Mouse (Mus musculus): ENCODE measurements around the gene Frem3.

The Frem3 gene

GRCm38 (mm10) chr8:80610549-80611440 lies at the start of gene Frem3:
Gene Frem3 (plus strand): TSS chr8:80611080.
- peak; percentile 28 for DNase-seq

DNA sequence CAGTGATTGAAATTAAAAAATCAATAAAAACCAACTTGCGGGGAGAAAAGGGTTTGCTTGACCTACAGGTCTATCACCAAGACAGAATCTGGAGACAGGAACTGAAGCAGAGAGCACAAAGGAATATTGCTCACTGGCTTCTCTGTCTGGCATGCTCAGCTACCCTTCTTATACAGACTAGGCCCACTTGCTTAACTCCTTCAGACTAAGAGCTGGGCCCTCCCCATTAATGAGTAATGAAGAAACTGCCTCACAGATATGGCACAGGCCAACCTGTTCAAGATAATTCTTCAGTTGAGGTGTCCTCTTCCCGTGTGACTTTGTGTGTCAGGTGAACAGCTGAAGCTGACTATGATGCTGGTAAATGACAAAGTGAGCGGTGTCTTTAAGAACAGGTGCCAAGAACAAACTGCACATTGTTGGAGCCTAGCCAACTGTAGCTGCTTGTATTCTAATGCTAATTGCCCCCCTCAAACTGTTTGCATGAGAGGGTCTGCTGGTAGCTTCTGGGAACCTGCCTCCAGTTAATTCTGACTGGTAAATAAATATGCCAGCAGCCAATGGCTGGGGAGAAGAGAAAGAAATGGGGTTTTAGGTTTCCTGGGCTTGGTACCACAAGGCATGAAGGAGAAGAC lies 46.6 kb upstream of the Frem3 start:
- DNase-seq = no peak

GRCm38 (mm10) chr8:80567471-80567870 lies 43.4 kb upstream of the Frem3 start:
- no peak for DNase-seq

DNA sequence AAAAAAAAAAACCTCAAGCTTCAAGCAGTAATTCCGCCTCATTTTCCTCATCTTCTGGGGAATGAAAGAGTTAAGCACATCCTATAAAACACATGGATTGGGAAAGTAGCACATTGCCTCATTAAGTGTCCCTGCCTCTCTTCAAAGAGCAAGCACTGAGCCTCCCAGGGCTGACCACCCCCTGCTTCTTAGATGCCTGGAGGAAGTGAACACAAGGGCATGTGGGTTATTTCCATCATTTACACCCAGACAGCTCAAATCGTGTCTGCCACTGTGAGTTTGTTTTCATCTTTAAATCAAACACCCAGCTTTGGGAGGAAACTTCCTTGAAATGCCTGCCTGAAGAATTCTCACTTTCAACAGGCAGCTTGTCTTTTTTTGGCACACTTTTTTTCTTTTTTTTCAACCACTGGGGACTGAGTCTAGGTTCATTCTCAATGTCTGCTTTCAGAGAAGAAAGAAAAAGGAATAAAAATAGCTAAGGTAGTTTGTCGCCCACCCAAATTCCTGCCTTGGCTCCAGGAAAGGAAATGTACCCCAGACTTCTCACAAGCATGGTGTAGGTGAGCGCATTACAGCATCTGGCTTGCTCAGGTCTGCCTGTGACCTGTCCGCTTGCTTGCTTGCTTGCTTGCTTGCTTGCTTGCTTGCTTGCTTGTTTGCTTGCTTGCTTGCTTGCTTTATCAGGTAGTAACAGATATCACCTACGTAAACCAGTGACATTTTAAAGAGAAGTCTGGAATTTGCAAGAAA lies 42.5 kb upstream of the Frem3 start:
- peak; percentile 14 for DNase-seq

GRCm38 (mm10) chr8:80572417-80573061 lies 38.3 kb upstream of the Frem3 start:
- no peak for DNase-seq

DNA sequence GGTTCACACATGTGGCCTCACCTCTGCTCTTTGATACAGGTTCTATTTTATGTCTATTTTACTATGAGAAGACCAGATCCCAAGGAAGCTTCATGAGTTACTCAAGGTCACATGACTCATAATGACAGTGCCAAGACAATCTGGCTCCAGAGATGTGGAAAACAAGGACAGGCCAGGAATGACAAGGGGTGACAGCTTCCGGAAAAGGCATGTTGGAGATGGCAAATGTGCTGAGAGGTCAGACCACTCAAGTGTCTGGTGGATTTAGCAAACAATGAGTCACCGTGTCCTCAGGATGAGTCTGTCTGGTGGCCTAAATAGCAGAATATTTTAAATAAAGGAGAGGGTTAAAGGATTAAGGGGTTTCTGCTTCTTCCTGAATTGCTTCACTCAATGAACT lies 33.8 kb upstream of the Frem3 start:
- DNase-seq = no peak

DNA sequence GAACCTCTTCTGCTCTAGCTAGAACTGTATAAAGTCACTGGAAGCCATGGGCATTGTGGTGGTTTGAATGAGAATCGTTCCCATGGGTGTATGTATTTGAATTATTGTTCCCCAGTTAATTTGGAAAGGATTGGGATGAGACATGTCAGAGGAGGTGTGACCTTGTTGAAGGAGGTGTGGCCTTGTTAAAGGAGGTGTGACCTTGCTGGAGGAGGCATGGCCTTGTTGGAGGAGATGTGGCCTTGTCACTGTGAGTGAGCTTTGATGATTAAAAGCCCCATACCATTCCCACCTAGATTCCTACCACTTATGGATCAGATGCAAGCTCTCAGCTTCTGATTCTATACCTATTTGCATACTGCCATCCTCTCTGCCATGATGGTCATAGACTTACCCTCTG lies 31.8 kb upstream of the Frem3 start:
- DNase-seq = no peak

DNA sequence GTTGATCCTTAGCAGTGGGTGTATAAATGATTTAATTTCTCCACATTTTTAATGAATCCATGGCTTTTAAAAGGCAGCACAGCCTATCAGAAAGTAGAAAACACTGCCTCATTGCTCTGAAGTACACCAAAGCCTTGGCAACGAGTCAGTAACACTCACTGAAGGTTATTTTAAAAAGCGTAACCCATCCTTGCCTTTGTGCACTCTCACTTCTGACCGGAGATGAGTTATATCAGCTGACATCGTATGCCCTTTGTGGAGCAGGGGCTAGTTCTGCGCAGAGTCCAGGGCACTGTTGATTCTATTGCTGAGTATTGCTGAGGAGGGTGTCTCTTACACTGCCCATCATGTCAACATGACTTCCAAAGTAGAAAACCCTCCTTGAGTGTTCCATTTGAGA lies 18.3 kb upstream of the Frem3 start:
- DNase-seq = no peak

DNA sequence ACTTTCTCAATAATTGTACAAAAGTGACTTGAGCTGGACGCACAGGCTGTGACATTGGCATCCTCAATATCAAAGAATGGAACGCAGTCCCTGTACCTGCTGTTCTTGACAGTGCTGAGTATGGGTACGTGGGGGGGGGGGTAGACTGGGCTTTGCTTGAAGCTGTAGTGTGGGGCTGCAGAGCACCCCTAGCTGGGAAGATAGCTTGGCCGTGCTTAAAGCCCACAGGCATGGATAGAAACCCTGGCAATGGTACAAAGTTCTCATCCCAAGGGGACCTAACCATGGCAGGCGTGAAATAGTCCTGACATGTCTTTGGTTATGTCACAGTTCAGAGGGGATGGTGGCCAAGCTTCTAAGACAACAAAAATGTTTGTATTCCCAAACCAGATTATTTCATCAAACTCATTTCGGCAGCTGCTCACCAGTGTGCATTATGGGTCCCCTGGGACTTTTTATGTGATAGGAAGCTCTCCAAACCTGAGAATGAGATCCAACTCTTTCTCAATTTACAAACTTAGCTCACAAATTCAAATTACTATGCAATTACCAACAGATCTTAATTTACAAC lies 10.2 kb upstream of the Frem3 start:
- DNase-seq = no peak

GRCm38 (mm10) chr8:80601886-80602285 lies 9.0 kb upstream of the Frem3 start:
- no peak for DNase-seq

- DNase-seq = no peak
Observed at GRCm38 (mm10) chr8:80607082-80607481, 3.8 kb upstream of the Frem3 start.

DNA sequence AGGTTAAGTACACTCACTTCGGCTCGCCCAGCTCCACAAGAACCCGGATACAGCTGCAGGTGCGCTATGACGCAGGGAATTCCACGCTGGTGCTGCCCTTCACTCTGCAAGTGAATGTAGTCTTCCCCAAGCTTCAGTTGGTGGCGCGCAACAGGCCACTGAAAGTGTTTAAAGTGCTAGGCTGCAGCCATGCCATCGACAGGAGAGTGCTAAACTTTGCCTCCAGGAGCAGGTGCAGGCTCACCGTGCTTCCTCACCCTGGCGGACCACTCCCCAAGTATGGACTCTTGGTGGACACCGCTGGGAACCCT lies 516 bp downstream of the Frem3 start:
- no peak for DNase-seq

DNA sequence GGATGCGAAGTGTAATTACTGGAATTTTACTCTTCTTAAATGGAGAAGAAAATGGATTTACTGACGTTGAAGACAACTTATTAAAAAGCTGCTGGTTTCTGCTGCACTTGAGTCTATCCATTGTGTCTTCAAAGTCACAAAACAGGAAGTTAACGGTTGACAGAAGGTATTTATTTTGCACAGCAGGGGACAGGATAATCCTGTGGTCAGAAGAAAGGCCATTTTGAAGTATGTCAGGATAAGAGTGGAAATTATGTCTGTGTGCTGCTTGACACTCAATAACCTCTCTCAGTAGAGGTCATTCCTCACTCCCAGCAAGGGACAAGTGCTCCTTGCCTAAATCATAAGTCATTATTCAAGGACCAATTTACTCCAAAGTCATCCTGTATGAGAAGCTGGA lies 8.9 kb downstream of the Frem3 start:
- DNase-seq = no peak

GRCm38 (mm10) chr8:80647394-80647793 lies 36.5 kb downstream of the Frem3 start:
- peak; percentile 7 for DNase-seq

DNA sequence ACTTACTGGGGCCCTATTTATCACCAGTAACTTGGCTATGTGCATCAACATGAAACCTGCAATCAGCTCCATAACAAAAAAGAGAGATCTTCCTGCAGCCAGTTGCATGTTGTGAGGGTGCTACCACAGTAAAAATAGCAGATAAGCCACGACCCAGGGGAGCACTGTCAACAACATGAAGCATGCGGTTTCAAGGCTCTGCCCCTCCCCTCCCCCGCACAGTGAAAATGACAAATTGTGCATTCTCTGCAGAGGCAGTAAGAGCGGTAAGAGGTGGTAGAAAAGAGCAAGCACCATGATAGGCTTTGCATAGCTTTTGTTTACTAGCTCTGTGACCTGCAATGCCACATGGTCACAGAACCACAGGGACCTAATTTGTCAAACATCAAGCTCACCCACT lies 46.8 kb downstream of the Frem3 start:
- DNase-seq = peak; percentile 11

- DNase-seq = no peak
Observed at GRCm38 (mm10) chr8:80661055-80661454, 50.2 kb downstream of the Frem3 start.

- no peak for DNase-seq
Observed at GRCm38 (mm10) chr8:80663476-80663875, 52.6 kb downstream of the Frem3 start.

- DNase-seq = no peak
Observed at GRCm38 (mm10) chr8:80669277-80669901, 58.5 kb downstream of the Frem3 start.

DNA sequence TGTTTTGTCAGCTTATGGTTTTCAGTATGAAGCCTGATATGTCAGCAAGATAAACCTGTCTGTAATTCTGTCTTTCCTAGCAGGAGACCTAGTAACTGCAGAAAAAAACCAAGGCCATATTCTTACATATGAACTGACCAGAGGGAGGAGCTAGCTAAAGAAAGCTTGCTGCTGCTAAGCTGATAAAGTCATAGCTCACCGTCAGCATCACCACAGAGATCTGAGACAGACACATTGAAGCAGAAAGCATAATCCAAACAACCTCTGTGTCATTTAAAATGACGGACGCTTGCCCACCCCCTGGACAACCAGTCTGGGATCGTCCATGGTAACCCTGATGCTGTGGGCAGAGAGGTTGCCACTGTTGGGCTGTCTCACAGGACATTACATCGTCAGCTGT lies 71.7 kb downstream of the Frem3 start:
- no peak for DNase-seq

GRCm38 (mm10) chr8:80683756-80684335 lies 73.0 kb downstream of the Frem3 start:
- no peak for DNase-seq

DNA sequence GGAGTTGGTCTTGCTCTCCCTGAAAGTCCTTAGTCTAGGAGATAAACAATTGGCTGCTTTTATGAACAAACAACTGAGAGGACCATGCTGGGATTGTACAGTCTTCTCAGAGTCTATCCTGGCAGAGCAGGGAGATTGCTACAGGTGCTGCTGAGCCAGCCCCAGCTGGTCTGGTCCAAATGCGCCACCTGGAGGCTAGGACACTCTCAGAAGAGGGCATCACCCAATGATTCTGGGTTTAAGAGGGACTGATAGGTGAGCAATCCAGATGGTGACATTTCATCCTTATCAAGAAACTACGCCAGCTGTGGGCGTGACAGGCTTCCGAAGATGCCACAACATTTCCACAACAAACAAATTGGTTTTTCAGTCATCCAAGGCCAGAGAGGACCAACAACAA lies 77.3 kb downstream of the Frem3 start:
- DNase-seq = peak; percentile 76

Measured in embryo, embryonic 11 days (tissue).